Mouse (Mus musculus) olfactory bulb, adult 2 months (tissue): ENCODE measurements around the gene Zfp536.

Source experiments
- CTCF ChIP-seq: fragments of 200-500 bp; IDR thresholded peaks from 2 replicates; pipeline ENCODE4 v1.5.1; 2012; ENCODE audit warnings: low read depth, mild to moderate bottlenecking, low read length, moderate library complexity; ENCODE audit not compliant: insufficient read depth
- POLR2A ChIP-seq: fragments of 200-500 bp; IDR thresholded peaks from 2 replicates; pipeline ENCODE4 v1.6.1; 2012; ENCODE audit warnings: mild to moderate bottlenecking, low read depth, low read length, moderate library complexity; ENCODE audit not compliant: insufficient read depth

DNA sequence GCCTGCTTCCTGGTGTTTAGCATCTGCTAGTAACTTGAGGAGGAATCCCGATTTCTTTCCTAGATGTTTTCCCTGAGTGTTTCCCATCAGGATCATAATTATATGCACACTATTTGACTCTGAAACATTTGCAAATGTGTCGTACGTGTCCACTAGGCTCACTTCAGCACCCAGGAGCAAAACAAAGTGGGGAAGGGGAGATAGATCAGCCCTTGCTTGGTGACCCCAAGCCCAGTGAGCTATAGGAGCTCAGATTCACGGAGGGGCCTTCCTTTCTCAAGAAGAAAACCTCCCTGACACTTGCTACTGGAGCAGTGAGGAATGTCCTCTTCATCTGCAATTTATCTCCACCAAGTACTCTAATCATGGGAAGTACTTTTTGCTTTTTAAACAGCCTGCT, 40.7 kb downstream of the Zfp536 start:
- TF ChIP-seq POLR2A = no peak
- TF ChIP-seq CTCF = no peak
